Mouse (Mus musculus) layer of hippocampus, adult 9-10 months (tissue): ENCODE results near the gene Gm21981.

Experiments used
- DNase-seq: peaks from one replicate; pipeline ENCODE4 v3.0.0; 2022; ENCODE audit warnings: low spot score

Gm21981 gene

GRCm38 (mm10) chr17:47694442-47694502, at the start of gene Gm21981:
Gene Gm21981, minus strand, starts transcription at chr17:47694455.
- DNase-seq: no peak

GRCm38 (mm10) chr17:47742991-47743734, 48.9 kb upstream of the Gm21981 start:
- DNase-seq: no peak

GRCm38 (mm10) chr17:47740186-47740585, 45.9 kb upstream of the Gm21981 start:
- DNase-seq: no peak

- no peak for DNase-seq
Observed at GRCm38 (mm10) chr17:47738879-47739798, 44.9 kb upstream of the Gm21981 start.

- DNase-seq: no peak
Observed at GRCm38 (mm10) chr17:47738066-47738878, 44.0 kb upstream of the Gm21981 start.

- no peak for DNase-seq
Observed at GRCm38 (mm10) chr17:47737271-47738065, 43.2 kb upstream of the Gm21981 start.

- DNase-seq: peak; percentile 91
Observed at GRCm38 (mm10) chr17:47736856-47737255, 42.6 kb upstream of the Gm21981 start, which contains the start of gene Tfeb. Gene Tfeb, plus strand, starts transcription at chr17:47737030.

GRCm38 (mm10) chr17:47735553-47736100, 41.4 kb upstream of the Gm21981 start:
- no peak for DNase-seq

- DNase-seq: no peak
Observed at GRCm38 (mm10) chr17:47730633-47731575, 36.6 kb upstream of the Gm21981 start.

- no peak for DNase-seq
Observed at GRCm38 (mm10) chr17:47726566-47726965, 32.3 kb upstream of the Gm21981 start, which contains the start of gene Pgc. Gene Pgc, plus strand, starts transcription at chr17:47726842.

GRCm38 (mm10) chr17:47721183-47721582, 26.9 kb upstream of the Gm21981 start:
- no peak for DNase-seq

GRCm38 (mm10) chr17:47715037-47715436, 20.8 kb upstream of the Gm21981 start:
- no peak for DNase-seq

GRCm38 (mm10) chr17:47712889-47713571, 18.8 kb upstream of the Gm21981 start:
- no peak for DNase-seq

- DNase-seq: no peak
Observed at GRCm38 (mm10) chr17:47711883-47712282, 17.6 kb upstream of the Gm21981 start.

GRCm38 (mm10) chr17:47710036-47710435, 15.8 kb upstream of the Gm21981 start:
- DNase-seq: no peak

- DNase-seq: no peak
Observed at GRCm38 (mm10) chr17:47708972-47709371, 14.7 kb upstream of the Gm21981 start.

GRCm38 (mm10) chr17:47707961-47708360, 13.7 kb upstream of the Gm21981 start:
- no peak for DNase-seq

GRCm38 (mm10) chr17:47706196-47706595, 11.9 kb upstream of the Gm21981 start:
- no peak for DNase-seq

GRCm38 (mm10) chr17:47704692-47705091, 10.4 kb upstream of the Gm21981 start:
- no peak for DNase-seq

- no peak for DNase-seq
Observed at GRCm38 (mm10) chr17:47703556-47703955, 9.3 kb upstream of the Gm21981 start.
